Mouse (Mus musculus) hindbrain, embryonic 12.5 days (tissue): Measurements from ENCODE around the gene Gm813. TPM values are rescaled to one million over a fixed set of nuclear protein-coding genes. Genes with fewer than 3 reads are reported as not detected.

ENCODE experiments used
- ATAC-seq: fragments of 200-750 bp; cut with Nextera tagmentation; 2 replicates; pipeline ENCODE4 v1.8.0; 2017; ENCODE audit warnings: moderate TSS enrichment; ENCODE audit not compliant: low FRiP score
- H3K27ac ChIP-seq: fragments of 300-500 bp; sonication (generic); 2 replicates; pipeline ENCODE4 v1.5.1; 2016; ENCODE audit warnings: mild to moderate bottlenecking
- H3K27me3 ChIP-seq: fragments of 300-500 bp; sonication (generic); 2 replicates; pipeline ENCODE4 v1.6.1; 2016; ENCODE audit warnings: mild to moderate bottlenecking
- H3K36me3 ChIP-seq: fragments of 300-500 bp; sonication (generic); 2 replicates; pipeline ENCODE4 v1.6.1; 2016; ENCODE audit warnings: mild to moderate bottlenecking
- H3K4me1 ChIP-seq: fragments of 300-500 bp; sonication (generic); 2 replicates; pipeline ENCODE4 v1.6.1; 2016
- H3K4me2 ChIP-seq: fragments of 300-500 bp; sonication (generic); replicated peaks from 2 replicates; pipeline ENCODE4 v1.6.1; 2016; ENCODE audit warnings: mild to moderate bottlenecking
- H3K4me3 ChIP-seq: fragments of 300-500 bp; sonication (generic); 2 replicates; pipeline ENCODE4 v1.5.1; 2016; ENCODE audit warnings: mild to moderate bottlenecking
- H3K9ac ChIP-seq: fragments of 300-500 bp; sonication (generic); 2 replicates; pipeline ENCODE4 v1.6.1; 2016; ENCODE audit warnings: mild to moderate bottlenecking, moderate library complexity
- H3K9me3 ChIP-seq: fragments of 300-500 bp; sonication (generic); replicated peaks from 2 replicates; pipeline ENCODE4 v1.6.1; 2016; ENCODE audit warnings: mild to moderate bottlenecking
- WGBS: fragments of 180-500 bp; shearing (Covaris S2); methylation state at CpG from one replicate; pipeline ENCODE4 v1.1.7; 2016; 5-methylcytosine and 5-hydroxymethylcytosine counted together
- polyA plus RNA-seq: library from polyadenylated mRNA; unstranded; fragments of >200 nt; fragmentation: Nextera tagmentation; extraction: Ambion mirVana; gene quantifications from 2 replicates; pipeline ENCODE4 v1.2.1, GENCODE M21; 2016

Gm813 gene
- polyA plus RNA-seq, 1 experiment from 2014 or later = not detected

- Histone ChIP-seq H3K27ac (no peak overlapping the region), H3K9me3 (no peaks in the 10 kb centered on the region), H3K36me3 (no peaks in the 10 kb centered on the region), H3K4me3 (no peak overlapping the region), H3K4me2 (no peak overlapping the region), H3K9ac (no peak overlapping the region), H3K4me1 (no peaks in the 10 kb centered on the region), H3K27me3 (no peaks in the 10 kb centered on the region)
- WGBS = 91% methylated on average over 6 of the region's 6 CpGs
- no peak for ATAC-seq
Observed at GRCm38 (mm10) chr16:58600846-58601245, 15.9 kb downstream of the Gm813 start.

- no peak overlapping the region for H3K4me2 ChIP-seq
- H3K27me3 ChIP-seq = no peaks in the 10 kb centered on the region
- WGBS = 81% methylated on average over 3 of the region's 3 CpGs
- no peak overlapping the region for H3K4me3 ChIP-seq
- H3K27ac ChIP-seq = no peak overlapping the region
- no peaks in the 10 kb centered on the region for H3K9me3 ChIP-seq
- no peak overlapping the region for H3K9ac ChIP-seq
- H3K4me1 ChIP-seq = no peaks in the 10 kb centered on the region
- H3K36me3 ChIP-seq = no peaks in the 10 kb centered on the region
- no peak for ATAC-seq
Observed at GRCm38 (mm10) chr16:58591299-58591698, 25.5 kb downstream of the Gm813 start.

- H3K4me3 ChIP-seq = no peak overlapping the region
- H3K4me1 ChIP-seq = no peaks in the 10 kb centered on the region
- H3K9ac ChIP-seq = no peak overlapping the region
- H3K9me3 ChIP-seq = no peaks in the 10 kb centered on the region
- H3K27ac ChIP-seq = no peak overlapping the region
- no peaks in the 10 kb centered on the region for H3K36me3 ChIP-seq
- ATAC-seq = no peak
- no peak overlapping the region for H3K4me2 ChIP-seq
- H3K27me3 ChIP-seq = no peaks in the 10 kb centered on the region
Observed at GRCm38 (mm10) chr16:58589444-58589843, 27.3 kb downstream of the Gm813 start.

GRCm38 (mm10) chr16:58573949-58574722, 42.6 kb downstream of the Gm813 start:
- Histone ChIP-seq H3K9me3 (no peaks in the 10 kb centered on the region), H3K4me3 (no peak overlapping the region)
- no peak for ATAC-seq

GRCm38 (mm10) chr16:58570694-58571264, 46.0 kb downstream of the Gm813 start:
- H3K9ac ChIP-seq = no peak overlapping the region
- H3K27ac ChIP-seq = no peak overlapping the region
- ATAC-seq = no peak
- H3K4me1 ChIP-seq = no peaks in the 10 kb centered on the region
- no peaks in the 10 kb centered on the region for H3K36me3 ChIP-seq
- no peak overlapping the region for H3K4me2 ChIP-seq
- H3K9me3 ChIP-seq = no peaks in the 10 kb centered on the region
- H3K4me3 ChIP-seq = no peak overlapping the region
- no peaks in the 10 kb centered on the region for H3K27me3 ChIP-seq

More at GRCm38 (mm10) chr16:58573949-58574722, 42.6 kb downstream of the Gm813 start:
- Histone ChIP-seq H3K9ac (no peak overlapping the region), H3K4me1 (no peaks in the 10 kb centered on the region), H3K36me3 (no peaks in the 10 kb centered on the region), H3K27ac (no peak overlapping the region), H3K4me2 (no peak overlapping the region), H3K27me3 (no peaks in the 10 kb centered on the region)
- WGBS = 89% methylated on average over 6 of the region's 6 CpGs

Other genes starting within 250 kb of the Gm813 start
- gene Dcbld2, start 208.5 kb downstream of the Gm813 start, polyA plus RNA-seq = 10.2 and 12.9 TPM in 2 replicates
- 10.1 and 10.5 TPM in 2 replicates for gene St3gal6, start 92.7 kb downstream of the Gm813 start, polyA plus RNA-seq
- gene E330017A01Rik, start 21.8 kb upstream of the Gm813 start, polyA plus RNA-seq = not detected in 2 replicates
- 18.4 and 22.5 TPM in 2 replicates for gene Cpox, start 53.3 kb upstream of the Gm813 start, polyA plus RNA-seq
- gene Gpr15, start 102.1 kb upstream of the Gm813 start, polyA plus RNA-seq = not detected in 2 replicates
- 120 and 133 TPM in 2 replicates for gene Cldnd1, start 110.9 kb upstream of the Gm813 start, polyA plus RNA-seq
- not detected in 2 replicates for gene Olfr172, start 146.2 kb upstream of the Gm813 start, polyA plus RNA-seq
- not detected in 2 replicates for gene Olfr173, start 183.3 kb upstream of the Gm813 start, polyA plus RNA-seq
- not detected in 2 replicates for gene Olfr175-ps1, start 209.8 kb upstream of the Gm813 start, polyA plus RNA-seq